Mouse (Mus musculus): ENCODE data around the gene Plcb4.

Plcb4 gene

DNA sequence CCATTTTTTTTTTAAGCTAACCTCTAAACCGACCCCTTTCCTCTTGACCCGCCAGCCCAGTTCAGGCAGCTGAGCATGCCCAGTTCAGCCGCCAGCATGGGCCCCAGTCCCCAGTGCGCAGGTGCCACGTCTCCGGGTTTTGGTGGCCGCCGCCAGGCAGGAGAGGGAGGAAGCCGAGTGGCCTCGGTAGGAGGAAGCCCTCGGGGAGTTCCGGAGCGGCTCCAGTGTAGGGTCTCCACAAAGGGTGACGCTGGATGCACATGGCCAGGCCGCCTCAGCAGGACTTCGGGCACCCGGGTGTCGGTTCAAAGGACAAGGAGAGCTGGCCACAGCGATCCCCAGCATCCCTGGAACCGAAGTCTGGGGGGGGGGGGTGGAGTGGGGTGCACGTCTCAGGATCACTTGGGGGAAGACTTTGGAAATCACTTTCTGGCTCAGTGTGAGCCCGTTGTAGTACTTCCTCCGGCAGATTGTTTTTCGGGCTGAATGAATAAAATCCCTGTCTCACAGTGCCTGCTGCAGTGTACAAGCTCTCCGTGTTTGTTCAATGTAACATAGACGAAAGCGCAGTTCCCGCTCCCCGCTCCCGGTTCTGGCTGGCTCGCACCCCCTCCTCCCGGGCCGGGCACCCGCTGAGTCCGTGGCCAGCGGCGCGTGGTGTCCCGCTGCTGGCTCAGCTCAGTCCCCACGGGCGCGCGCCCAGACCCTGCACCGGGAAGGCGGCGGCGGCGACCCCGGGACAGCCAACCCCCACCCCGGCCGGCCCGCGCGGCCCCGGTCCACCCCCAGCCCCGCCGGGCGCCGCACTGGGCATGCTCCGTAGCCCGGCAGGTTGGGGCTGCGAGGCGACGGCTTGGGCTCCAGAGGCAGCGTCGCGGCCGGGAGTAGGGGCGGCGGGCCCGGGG is at the start of gene Plcb4:
TSS of gene Plcb4 (plus strand) at position 526 of the 905 bp plus-strand sequence.
- peak; percentile 67 for DNase-seq (ENCODE audit: low read depth)

DNA sequence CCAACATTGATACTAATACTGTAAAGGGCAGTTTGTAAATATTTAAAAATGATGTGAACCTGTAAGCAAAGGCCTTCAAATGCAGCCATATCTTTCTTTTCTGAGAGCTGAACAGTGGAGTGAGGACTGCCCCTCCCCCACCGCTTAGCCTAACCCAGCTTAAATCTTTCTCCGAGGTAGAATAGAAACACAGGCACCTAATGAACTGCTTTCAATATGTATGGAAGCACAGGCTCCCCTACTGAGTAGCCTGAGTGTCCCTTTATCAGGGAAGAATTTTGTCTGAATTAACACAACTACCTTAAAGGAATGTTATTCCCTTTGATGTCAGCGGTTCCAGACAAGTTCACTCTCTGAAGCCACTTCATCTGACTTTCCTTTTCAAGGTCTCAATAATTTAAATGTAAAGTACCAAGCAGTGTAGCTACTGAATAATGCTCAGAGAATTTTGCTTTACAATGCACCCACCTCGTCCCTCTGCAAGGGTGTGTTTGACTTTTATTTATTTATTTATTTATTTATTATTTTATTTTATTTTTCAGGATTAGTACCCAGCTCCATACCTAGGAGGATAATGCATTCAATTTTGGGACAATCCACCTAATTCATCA is 44.1 kb upstream of the Plcb4 start:
- DNase-seq (ENCODE audit: low read depth) = no peak

- no peak for DNase-seq (ENCODE audit: low read depth)
Observed at GRCm38 (mm10) chr2:135616090-135616489, 42.7 kb upstream of the Plcb4 start.

- no peak for DNase-seq (ENCODE audit: low read depth)
Observed at GRCm38 (mm10) chr2:135618551-135618950, 40.3 kb upstream of the Plcb4 start.

DNA sequence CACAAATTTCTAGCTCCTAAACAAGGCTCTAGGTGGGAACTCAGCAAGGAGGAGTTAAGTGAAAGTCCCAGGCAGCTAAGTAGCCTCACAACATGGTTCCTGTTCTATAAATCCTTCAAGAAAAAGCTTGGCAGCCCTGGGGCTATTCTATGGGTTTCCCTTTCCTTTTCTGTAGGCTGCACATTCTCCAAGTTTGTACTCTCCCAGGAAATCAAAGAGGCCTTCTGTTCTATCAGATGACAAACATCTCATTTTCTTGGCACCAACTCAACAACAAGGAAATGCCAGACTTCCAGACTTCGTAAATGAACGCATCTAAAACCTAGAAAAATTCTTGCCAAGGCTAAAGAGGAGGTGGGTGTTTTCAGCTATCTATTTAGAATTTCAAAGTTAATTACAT is 38.9 kb upstream of the Plcb4 start:
- no peak for DNase-seq (ENCODE audit: low read depth)

DNA sequence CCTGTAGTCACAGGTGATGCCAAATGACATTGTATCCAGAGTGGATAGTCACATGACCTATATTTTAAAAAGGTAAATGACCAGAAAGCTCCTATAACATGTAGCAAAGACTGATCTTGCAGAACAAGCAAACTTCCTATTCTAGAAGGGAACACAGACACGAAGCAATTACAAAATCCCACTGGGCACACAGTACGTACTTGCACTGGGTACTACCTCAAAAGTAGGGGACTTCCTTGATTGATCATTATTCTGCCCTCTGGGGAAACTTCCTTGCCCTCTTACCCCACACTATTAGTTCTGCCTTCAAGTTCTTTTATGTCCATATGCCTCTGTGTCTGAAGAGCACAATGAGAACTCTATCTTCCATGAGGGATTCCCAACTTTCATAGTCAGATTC is 31.0 kb upstream of the Plcb4 start:
- no peak for DNase-seq (ENCODE audit: low read depth)

GRCm38 (mm10) chr2:135637227-135637626 is 21.6 kb upstream of the Plcb4 start:
- DNase-seq (ENCODE audit: low read depth) = no peak

DNA sequence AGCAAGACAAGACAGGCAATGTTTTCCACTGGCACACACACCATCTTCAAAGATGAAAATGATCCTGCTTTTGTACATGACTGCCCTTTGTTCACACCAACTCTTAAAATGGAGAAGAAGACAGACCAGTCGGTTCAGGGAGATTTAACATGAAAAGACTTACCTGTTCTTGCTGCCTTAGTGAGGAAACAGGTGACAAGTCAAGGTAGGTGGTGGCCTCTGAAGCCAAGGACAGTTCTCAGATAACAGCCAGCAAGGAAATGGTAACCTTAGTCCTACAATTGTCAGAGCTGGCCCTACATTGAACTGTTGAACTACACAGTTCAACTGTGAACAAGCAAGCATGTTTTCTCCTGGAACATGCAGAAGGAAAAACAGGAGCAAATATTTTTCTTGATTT is 17.8 kb upstream of the Plcb4 start:
- no peak for DNase-seq (ENCODE audit: low read depth)

- no peak for DNase-seq (ENCODE audit: low read depth)
Observed at GRCm38 (mm10) chr2:135641636-135642035, 17.2 kb upstream of the Plcb4 start.

- no peak for DNase-seq (ENCODE audit: low read depth)
Observed at GRCm38 (mm10) chr2:135646226-135646625, 12.6 kb upstream of the Plcb4 start.

DNA sequence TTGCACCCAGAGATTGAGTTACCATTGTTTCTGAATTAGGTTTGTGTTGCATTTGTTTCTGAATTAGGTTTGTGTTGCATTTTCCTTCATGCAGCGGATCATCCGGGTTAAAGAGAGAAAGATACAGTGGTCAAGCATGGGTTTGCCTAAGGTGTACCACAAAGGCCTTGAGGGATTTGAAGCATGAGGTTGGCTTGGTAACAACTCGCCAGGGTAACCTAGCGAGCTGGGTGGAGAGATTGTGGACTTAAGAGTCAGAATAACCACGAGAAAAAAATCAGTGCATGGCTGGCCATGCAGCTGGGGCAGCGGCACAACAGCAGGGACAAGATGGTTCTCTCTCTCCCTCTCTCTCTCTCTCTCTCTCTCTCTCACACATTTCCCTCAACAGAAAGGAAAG is 12.2 kb upstream of the Plcb4 start:
- no peak for DNase-seq (ENCODE audit: low read depth)

DNA sequence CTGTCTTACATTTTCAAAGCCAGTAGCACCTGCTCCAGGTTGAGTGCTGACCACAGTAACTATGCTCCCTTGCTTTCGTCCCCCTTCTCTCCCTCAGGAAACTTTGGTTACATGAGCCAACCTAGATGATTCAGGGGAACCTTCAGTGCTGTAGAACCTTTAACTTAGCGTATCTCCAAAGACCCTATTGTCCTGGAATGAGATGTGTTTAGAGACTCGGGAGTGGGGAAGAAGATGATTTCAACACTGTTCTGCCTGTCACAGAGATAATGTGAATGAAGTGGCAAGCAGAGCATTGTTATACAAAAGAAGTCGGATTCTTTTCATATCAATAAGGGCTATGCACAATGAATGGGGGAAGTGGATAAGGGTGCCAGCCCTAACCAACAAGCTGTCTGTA is 10.8 kb upstream of the Plcb4 start:
- no peak for DNase-seq (ENCODE audit: low read depth)

DNA sequence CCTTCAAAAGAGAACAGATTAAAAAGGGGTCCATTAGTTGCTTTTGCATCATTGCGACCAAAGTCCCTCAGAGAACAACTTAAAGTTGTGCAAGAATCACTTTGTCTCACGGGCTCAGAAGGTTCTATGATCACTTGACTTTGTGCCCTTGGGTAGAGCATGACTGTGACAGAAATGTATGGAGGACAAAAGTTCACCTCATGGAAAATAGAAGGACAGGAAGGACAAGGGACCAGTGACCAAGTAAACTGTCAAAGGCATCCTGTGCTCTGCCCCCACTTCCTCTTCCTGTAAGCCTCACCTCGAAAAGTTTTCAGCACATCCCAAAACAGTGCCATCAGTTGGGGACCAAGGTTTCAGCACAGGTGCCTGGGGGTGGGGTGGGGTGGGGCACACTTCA is 7.9 kb upstream of the Plcb4 start:
- DNase-seq (ENCODE audit: low read depth) = no peak

GRCm38 (mm10) chr2:135652040-135652439 is 6.8 kb upstream of the Plcb4 start:
- DNase-seq (ENCODE audit: low read depth) = no peak

GRCm38 (mm10) chr2:135652451-135652850 is 6.4 kb upstream of the Plcb4 start:
- no peak for DNase-seq (ENCODE audit: low read depth)

GRCm38 (mm10) chr2:135655948-135656347 is 2.9 kb upstream of the Plcb4 start:
- no peak for DNase-seq (ENCODE audit: low read depth)

DNA sequence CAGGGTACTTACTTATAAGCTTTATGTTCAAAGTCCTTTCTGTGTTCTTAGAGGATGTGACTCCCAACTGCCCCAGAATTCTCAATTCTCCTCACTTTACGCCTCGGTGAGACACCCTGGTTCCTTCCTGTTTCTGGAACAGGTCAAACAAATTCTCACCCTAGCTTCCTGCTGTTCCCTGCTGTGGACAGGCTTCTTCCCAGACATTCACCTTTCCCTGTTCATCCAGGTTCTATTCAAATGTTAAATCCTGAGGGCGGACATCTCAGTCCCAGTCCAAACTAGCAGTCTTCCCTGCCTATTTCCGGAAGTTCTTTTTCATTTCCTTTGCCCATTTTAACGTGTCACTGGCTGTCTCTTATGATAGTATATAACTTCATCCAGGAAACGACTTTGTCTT is 2.2 kb upstream of the Plcb4 start:
- DNase-seq (ENCODE audit: low read depth) = no peak

DNA sequence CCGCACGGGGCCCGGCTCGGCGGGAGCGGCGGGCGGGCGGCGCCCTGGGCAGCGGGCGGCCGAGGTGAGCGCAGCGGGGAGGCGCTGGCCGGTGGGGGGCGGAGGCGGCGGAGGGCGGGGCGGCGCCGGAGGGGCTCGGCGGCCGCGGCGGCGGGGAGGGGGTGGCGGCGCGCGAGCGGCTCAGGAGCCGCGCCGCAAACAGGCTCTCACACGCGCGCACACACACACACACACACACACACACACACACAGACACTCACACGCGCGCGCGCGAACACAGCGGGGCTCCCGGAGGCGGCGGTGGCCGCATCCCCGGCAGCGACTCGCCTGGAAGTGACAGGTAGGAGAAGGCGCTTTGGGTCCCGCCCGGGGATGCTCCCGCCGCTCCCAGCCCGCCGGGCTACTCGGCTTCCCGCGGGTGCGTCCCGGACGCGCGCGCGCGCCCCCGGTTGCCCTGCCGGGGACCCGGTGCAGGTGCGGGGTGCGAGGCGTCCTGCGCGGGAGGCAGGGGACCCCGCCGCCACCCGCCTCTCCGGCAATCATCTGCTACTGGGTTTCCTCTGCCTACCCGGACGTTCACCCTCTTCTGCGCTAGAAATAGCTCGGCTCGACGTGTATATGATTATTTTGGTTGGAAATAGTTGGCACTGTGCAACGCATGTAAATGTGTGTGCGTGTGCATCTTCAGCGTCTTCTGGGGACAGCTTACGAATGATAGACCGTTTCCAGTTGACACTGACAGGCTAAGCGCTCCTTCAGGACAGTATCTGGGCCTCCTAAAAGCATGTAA is 775 bp downstream of the Plcb4 start:
- peak; percentile 18 for DNase-seq (ENCODE audit: low read depth)

DNA sequence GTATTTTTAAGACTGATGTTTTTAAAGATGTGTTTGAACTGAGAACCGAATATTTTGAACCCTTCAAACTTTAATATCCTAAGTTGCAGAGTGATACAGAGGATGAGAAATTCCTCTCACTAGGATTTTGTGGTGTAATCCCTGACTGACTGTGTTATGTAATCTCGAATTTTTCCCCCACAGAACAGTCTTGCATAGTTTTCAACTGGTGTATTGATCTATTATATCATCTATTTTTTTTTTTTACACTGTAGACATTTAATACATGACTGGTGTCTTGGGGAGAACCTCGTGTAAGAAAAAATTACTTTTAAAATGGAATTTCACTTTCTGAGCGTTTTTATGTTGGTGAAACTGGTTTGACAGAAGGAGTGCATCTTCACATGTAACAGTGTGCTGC is 2.0 kb downstream of the Plcb4 start:
- no peak for DNase-seq (ENCODE audit: low read depth)

- DNase-seq (ENCODE audit: low read depth) = no peak
Observed at GRCm38 (mm10) chr2:135663785-135664184, 5.0 kb downstream of the Plcb4 start.

DNA sequence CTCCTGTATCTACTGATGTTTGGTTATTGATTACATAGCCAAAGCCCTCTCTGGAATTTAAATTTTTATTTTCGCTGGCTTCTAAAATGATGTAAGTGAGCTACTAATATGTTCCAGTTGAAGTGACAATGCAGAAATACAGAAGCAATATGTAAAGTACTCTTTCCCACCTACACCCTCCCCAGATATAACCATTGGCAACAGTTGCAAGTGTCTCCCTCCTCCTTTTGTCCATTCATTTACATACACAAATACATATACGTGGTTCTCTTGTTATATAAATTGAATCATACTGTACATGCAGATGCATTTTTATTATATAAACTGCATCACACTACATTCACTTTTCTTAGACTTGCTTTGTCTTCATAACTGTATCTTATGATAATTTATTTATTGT is 8.7 kb downstream of the Plcb4 start:
- DNase-seq (ENCODE audit: low read depth) = no peak

- no peak for DNase-seq (ENCODE audit: low read depth)
Observed at GRCm38 (mm10) chr2:135672459-135673104, 13.8 kb downstream of the Plcb4 start.

Data from c-Kit-positive CD71-negative TER-119-negative erythroid progenitor cells, embryonic 14.5 days (primary cell).